Mouse (Mus musculus) NIH3T3 (cell line): ENCODE data around the gene Pdcd1lg2.
"Not testable (repeated sequence)": the region's sequence is repeated elsewhere in the genome, so short reads cannot be mapped to it uniquely, and the experiment has no call there.

Experiments
- DNase-seq: peaks from one replicate; pipeline ENCODE4 v3.0.0-alpha.2; 2012; ENCODE audit warnings: low read depth

The Pdcd1lg2 gene

GRCm38 (mm10) chr19:29383368-29383767 is 27.4 kb upstream of the Pdcd1lg2 start:
- DNase-seq, result peak; percentile 19

GRCm38 (mm10) chr19:29384412-29384811 is 26.3 kb upstream of the Pdcd1lg2 start:
- DNase-seq, result no peak

DNA sequence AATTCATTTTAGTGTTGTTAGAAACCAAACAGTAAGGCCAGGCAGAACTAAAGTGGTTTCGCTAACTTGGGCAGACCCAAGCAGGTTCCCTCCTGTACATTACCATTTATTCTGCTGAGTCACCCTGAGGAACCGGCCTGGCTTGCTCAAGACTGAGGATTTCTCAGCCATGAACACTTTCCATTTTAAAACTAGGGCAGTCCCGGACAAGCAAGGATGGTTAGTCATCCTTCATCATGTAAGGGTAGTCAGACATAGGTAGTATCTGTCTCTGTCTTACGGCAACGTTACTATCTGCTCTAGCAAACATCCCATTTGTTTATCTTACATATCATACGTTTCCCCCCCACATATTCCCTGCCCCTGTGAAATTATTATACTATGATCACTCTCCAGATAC is 25.7 kb upstream of the Pdcd1lg2 start:
- DNase-seq, result peak; percentile 68

DNA sequence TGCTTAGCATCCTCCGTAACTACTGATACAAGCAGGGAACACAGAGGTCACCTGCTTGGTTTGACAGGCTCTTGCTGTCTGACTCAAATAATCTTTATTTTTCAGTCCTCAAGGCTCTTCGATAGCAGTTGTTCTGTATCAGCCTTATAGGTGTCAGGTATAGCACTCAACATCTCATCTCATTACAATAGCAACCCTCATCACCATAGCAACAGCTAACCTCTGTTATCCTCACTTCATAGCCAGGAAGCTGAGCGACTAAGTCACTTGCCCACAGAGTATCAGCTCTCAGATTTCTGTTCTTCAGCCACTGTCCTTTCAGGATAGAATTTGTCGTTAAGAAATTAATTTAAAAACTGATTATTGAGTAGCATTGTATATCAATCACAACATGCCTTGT is 24.9 kb upstream of the Pdcd1lg2 start:
- DNase-seq, result no peak

GRCm38 (mm10) chr19:29388818-29389217 is 21.9 kb upstream of the Pdcd1lg2 start:
- DNase-seq, result no peak

- DNase-seq, result no peak
Observed at GRCm38 (mm10) chr19:29390483-29390882, 20.2 kb upstream of the Pdcd1lg2 start.

DNA sequence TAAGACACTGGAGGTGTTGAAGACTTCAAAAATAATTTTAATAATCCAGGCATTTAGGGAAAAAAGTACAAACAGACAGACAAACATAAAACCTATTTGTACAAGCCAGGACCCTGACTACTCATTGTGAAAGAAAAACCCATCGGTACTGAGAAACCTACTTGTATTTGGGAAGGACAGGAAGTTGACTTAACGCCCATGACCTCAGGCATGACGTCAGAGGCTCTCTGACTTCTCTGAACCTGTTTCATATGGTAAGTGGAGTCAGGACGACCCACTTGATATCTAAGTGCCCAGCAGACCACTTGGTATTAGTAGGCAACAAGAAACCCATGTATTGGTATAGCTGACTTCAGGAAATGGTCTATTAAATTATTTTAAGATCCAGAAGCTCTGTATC is 19.4 kb upstream of the Pdcd1lg2 start:
- no peak for DNase-seq

DNA sequence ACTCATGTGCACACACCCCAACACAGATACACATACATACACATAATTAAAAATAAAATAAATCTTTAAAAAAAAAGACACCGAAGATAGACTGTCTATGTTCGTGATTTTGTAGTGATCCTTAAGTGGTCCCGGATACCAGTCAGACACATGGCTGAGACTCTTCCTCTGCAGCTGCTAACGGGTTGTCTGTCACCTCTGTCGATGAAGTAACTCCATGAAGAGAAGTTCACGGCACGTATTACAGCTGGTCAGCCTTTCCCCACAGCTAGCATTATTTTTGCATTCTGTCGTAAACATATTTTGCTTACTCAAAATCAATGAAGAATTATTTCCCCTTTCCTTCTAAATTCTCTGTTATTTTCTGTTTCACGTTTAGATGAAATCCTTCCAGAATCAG is 17.4 kb upstream of the Pdcd1lg2 start:
- DNase-seq, result no peak

DNA sequence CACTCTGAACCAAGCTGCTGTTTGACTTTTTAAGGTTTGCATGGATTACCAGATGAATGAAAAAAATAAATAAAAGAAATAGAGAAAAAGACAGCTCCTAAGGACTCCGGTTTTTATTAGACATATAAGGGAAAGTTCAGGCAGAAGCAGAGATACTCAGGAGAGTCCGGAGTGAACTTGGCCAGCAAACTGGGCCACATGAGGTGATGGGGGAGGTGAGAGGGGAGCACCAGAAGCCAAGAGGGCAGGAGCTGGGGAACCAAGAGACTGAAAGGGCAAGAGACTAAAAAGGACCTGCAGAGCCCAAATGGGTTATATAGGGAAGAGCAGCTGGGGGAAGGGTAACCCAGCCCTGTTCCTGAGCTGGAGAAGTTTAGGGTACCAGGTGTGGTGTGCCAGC is 16.0 kb upstream of the Pdcd1lg2 start:
- no peak for DNase-seq

GRCm38 (mm10) chr19:29396353-29396752 is 14.4 kb upstream of the Pdcd1lg2 start:
- DNase-seq, result no peak

GRCm38 (mm10) chr19:29399786-29400185 is 10.9 kb upstream of the Pdcd1lg2 start:
- no peak for DNase-seq

DNA sequence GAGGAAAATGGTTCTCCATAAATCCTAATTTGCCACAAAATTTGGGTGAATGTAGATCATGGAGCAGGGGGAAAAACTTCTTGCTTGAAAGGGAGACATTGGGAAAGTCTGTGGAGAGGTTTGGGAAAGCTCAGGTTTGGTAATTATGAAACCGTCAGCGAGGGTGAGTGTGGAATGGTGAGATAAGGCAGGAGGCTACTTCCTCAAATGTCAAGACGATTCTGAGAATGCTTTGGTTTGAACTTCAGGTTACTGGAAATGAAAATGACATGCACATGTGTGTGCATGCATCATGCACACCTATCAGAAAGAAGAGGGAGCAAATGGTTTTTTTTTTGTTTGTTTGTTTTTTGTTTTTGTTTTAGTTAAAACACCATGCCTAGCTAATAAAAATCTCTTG is 10.3 kb upstream of the Pdcd1lg2 start:
- no peak for DNase-seq

DNA sequence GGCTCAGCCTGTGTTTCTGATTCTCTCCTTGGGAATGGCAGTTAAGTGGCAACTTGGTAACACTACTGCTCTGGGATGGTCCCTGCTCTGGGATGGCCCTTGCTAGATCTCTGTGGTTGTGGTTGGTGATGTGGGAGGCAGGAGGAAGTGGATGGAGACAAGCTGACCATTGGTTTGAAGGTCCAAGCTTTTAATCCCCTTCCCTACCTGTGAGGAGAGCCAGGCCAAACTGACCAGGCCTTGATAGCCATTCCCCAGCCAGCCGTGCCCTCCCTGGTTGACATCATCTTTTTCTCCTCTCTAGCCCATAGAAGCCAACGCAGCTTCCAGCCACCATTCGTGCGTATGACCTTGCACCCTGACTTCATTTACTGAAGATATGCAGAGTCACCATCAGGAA is 8.1 kb upstream of the Pdcd1lg2 start:
- no peak for DNase-seq

GRCm38 (mm10) chr19:29403251-29403650 is 7.5 kb upstream of the Pdcd1lg2 start:
- no peak for DNase-seq

- no peak for DNase-seq
Observed at GRCm38 (mm10) chr19:29405388-29405787, 5.3 kb upstream of the Pdcd1lg2 start.

DNA sequence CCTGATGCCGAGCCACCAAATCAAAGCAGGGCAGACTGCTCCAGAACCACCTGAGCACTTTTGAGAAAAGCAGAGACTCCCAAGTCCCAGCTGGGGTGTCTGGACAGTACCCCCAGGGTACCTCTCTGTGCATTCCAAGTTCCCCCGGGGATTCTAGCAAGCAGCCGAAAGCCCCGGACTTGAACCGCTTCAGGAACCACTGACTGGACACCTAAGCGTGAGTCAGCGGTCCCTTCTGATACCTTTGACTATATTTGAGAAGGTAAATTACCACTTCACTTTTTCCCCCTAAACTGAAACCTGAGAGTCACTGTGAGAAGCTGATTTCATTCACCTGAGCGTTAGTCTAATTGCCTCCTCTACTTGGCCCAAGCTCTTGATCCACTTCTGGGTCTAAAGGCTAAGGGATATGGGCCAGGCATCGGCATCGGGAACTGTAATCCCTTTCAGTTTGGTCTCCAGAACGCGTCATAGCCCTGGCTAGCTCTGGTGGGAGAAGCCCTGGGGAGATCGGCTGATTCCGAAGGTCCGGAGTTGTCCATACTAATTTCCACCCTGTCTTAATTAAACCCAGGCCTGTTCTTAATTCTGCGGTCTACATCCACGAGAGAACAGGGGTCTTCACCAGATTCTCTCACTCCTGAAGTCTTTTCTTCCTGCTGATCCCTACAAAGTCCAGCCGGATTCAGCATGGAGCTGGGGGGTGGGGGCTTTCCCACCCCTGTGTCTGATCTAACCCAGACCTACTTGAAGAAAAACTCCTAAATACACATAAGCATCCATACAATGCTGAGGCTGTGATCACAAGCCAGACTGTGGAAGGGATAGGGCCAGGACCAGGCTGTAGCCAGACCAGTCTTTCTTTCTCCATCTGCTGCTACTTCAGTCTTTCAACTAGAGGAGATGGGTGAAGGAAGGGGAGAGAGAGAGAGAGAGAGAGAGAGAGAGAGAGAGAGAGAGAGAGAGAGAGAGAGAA is 4.4 kb upstream of the Pdcd1lg2 start:
- DNase-seq, result no peak

DNA sequence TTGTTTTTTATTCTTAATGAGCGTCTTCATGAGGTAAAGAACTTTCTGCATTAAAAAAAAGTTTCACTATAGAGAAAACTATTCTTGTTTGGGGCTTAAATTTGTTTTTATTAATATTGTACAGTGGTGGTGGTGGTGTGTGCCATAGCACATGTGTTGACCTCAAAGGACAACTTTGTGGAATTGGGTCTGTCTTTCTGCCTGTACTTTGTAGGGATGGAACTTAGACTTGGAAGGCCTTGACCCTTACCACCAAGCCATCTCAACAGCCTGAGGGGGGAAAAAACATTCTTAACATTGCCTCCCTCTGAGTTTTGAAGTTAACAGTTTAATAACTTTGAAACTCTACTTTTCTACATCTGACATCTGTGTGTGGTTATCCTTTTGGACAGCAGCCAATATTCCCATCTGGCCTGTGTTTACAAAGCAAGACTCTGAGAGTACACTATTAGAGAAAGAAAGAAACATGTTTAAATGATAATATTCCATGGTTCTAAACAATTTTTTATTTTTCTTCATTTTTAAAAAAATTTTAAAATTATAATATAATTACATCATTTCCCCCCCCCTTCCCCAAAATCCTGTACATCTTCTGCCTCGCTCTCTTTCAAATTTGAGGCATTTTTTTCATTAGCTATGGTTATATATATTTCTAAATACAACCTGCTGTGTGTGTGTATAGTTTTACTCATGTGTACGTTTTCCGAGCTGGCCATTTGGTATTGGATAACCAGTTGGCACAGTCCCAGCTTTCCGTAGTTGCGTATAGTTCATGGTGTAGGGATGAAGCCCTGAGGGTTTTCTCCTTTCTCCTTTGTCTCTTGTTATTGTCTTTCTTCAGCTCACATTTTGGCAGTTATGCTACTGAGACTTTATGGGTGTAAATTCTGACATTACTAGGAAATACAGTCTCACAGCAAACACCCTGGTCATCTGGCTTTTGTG is 2.0 kb downstream of the Pdcd1lg2 start:
- peak; percentile 93 for DNase-seq

- DNase-seq, result no peak
Observed at GRCm38 (mm10) chr19:29414513-29414912, 3.8 kb downstream of the Pdcd1lg2 start.

GRCm38 (mm10) chr19:29414917-29415316 is 4.2 kb downstream of the Pdcd1lg2 start:
- DNase-seq, result not testable (repeated sequence)

DNA sequence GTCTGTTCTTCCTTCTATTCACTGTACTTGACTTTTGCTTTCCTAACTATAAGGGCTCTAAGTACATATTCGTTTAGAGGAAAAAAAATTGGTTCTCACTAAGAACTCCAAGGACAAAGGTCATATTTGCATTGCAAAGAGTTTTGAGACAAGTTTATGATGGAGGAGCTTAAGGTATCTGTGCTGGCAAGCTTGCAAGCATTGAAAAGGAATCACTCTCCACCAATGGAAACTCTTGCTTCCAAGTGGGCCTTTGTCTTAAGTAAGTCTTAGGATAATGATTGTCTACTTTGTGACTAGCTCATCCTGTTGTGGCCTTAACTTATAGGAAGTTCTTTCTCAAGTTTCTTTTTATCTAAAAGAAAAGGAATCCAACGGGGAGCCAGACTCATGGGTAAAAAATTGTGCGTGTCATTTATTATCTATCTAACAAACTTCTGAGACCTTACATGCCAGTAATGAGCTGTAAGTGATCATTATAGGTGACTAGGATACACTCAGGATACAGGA is 5.7 kb downstream of the Pdcd1lg2 start:
- no peak for DNase-seq

GRCm38 (mm10) chr19:29417188-29417587 is 6.5 kb downstream of the Pdcd1lg2 start:
- no peak for DNase-seq

DNA sequence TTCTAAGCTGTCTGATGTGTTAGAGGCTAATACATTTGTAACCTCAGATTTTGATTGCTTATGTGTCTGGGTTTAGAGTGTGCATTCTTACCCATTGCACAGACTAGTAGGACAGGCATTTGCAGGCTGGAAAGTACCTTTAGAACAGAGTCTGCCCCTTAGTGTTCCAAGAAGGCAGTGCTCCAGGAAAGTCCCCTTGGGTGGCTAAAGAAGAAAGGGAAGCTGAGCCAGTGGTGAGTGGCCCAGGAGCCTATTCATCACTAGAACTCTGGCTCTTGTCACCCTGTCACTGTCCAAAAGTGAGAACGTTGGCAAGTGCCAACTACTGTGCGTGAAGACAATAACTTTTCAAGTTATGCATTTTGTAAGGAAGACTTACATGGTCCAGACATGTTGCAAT is 7.2 kb downstream of the Pdcd1lg2 start:
- no peak for DNase-seq
